16 mouse cellular contexts compared by ENCODE assay signal in genomic region chr3:151551002-151551401, GRCm38 (mm10).
DNase-seq lines count a peak whose midpoint lies in the region; ATAC-seq and TF ChIP-seq lines count a peak whose summit lies in the region.
"Had no signal": no experiment of that assay in that cellular context is flagged by ENCODE, and none has a peak within 500 bp of the region (broad histone marks: within the 10 kb centered on the region; RNA-seq: fewer than 3 reads in every experiment).

No protein-coding gene starts in this region.

- H3K27me3 ChIP-seq in midbrain, embryonic 11.5 days (ENCODE audit: control insufficient read depth, insufficient read depth, low read length) = no peaks in the 10 kb centered on the region
- no peaks in the 10 kb centered on the region for H3K27me3 ChIP-seq in midbrain, embryonic 16.5 days (ENCODE audit: control insufficient read depth, insufficient read depth, low read depth, low read length)
- no peaks in the 10 kb centered on the region for H3K27me3 ChIP-seq in forebrain, embryonic 12.5 days
- no peaks in the 10 kb centered on the region for H3K27me3 ChIP-seq in forebrain, postnatal 0 days (ENCODE audit: insufficient read depth, low read length)
- no peaks in the 10 kb centered on the region for H3K27me3 ChIP-seq in hindbrain, postnatal 0 days (ENCODE audit: insufficient read depth, low read length)
- H3K27me3 ChIP-seq: hindbrain, embryonic 13.5 days; liver, embryonic 13.5 days; midbrain, embryonic 12.5 days had no signal

- no peaks in the 10 kb centered on the region for H3K4me1 ChIP-seq in midbrain, embryonic 11.5 days (ENCODE audit: control insufficient read depth, insufficient read depth, low read length)
- no peaks in the 10 kb centered on the region for H3K4me1 ChIP-seq in midbrain, embryonic 16.5 days (ENCODE audit: control insufficient read depth, insufficient read depth, low read length)
- H3K4me1 ChIP-seq in forebrain, embryonic 12.5 days = no peaks in the 10 kb centered on the region
- H3K4me1 ChIP-seq in forebrain, postnatal 0 days (ENCODE audit: insufficient read depth) = no peaks in the 10 kb centered on the region; the same call in 1 of the 2 replicates
- H3K4me1 ChIP-seq in hindbrain, postnatal 0 days (ENCODE audit: insufficient read depth, low read length) = no peaks in the 10 kb centered on the region
- H3K4me1 ChIP-seq: hindbrain, embryonic 13.5 days; liver, embryonic 13.5 days had no signal

- ATAC-seq in midbrain, embryonic 11.5 days (ENCODE audit: low FRiP score) = no peak
- ATAC-seq in midbrain, embryonic 16.5 days = no peak
- peak; percentile 77; the same call in 1 of the 2 replicates for ATAC-seq in forebrain, embryonic 12.5 days (ENCODE audit: low FRiP score)
- peak; percentile 94 for ATAC-seq in forebrain, postnatal 0 days
- ATAC-seq in hindbrain, postnatal 0 days = no peak

- no peak overlapping the region for H3K9ac ChIP-seq in midbrain, embryonic 11.5 days (ENCODE audit: low read length)
- H3K9ac ChIP-seq in midbrain, embryonic 16.5 days (ENCODE audit: low read depth, low read length) = no peak overlapping the region
- H3K9ac ChIP-seq in forebrain, embryonic 12.5 days = no peak overlapping the region
- H3K9ac ChIP-seq in forebrain, postnatal 0 days = no peak overlapping the region
- H3K9ac ChIP-seq in hindbrain, postnatal 0 days (replicated peaks; ENCODE audit: low read length) = no peak overlapping the region
- H3K9ac ChIP-seq: hindbrain, embryonic 13.5 days; liver, embryonic 13.5 days; midbrain, embryonic 12.5 days had no signal

- no peak overlapping the region for H3K4me2 ChIP-seq in midbrain, embryonic 11.5 days
- no peak overlapping the region for H3K4me2 ChIP-seq in midbrain, embryonic 16.5 days (ENCODE audit: low read length)
- H3K4me2 ChIP-seq in forebrain, embryonic 12.5 days = no peak overlapping the region
- no peak overlapping the region for H3K4me2 ChIP-seq in forebrain, postnatal 0 days (ENCODE audit: low read depth)
- H3K4me2 ChIP-seq in hindbrain, postnatal 0 days (ENCODE audit: low read depth, low read length) = no peak overlapping the region
- H3K4me2 ChIP-seq: hindbrain, embryonic 13.5 days; liver, embryonic 13.5 days; midbrain, embryonic 12.5 days had no signal

- TF ChIP-seq CTCF in forebrain, postnatal 0 days (IDR thresholded peaks at IDR 0.05; ENCODE audit: low read depth) = no peak
- no peak for TF ChIP-seq CTCF in hindbrain, postnatal 0 days (IDR thresholded peaks at IDR 0.05; ENCODE audit: low read depth)

- no peaks in the 10 kb centered on the region for H3K36me3 ChIP-seq in midbrain, embryonic 11.5 days (ENCODE audit: control insufficient read depth, insufficient read depth, low read length)
- H3K36me3 ChIP-seq in midbrain, embryonic 16.5 days (ENCODE audit: control insufficient read depth, insufficient read depth, low read length) = no peaks in the 10 kb centered on the region
- no peaks in the 10 kb centered on the region for H3K36me3 ChIP-seq in forebrain, embryonic 12.5 days (replicated peaks)
- H3K36me3 ChIP-seq in forebrain, postnatal 0 days (ENCODE audit: insufficient read depth) = no peaks in the 10 kb centered on the region
- H3K36me3 ChIP-seq in hindbrain, postnatal 0 days (ENCODE audit: insufficient read depth, low read length) = no peaks in the 10 kb centered on the region
- H3K36me3 ChIP-seq: hindbrain, embryonic 13.5 days; liver, embryonic 13.5 days; midbrain, embryonic 12.5 days had no signal

- WGBS in midbrain, embryonic 11.5 days = 55% methylated on average over 5 of the region's 5 CpGs
- 39% methylated on average over 5 of the region's 5 CpGs for WGBS in midbrain, embryonic 16.5 days
- 45% methylated on average over 5 of the region's 5 CpGs for WGBS in forebrain, embryonic 12.5 days
- 19% methylated on average over 5 of the region's 5 CpGs for WGBS in forebrain, postnatal 0 days
- WGBS in hindbrain, postnatal 0 days = 42% methylated on average over 5 of the region's 5 CpGs

- H3K4me3 ChIP-seq in midbrain, embryonic 11.5 days (ENCODE audit: low read depth, low read length) = no peak overlapping the region
- H3K4me3 ChIP-seq in midbrain, embryonic 16.5 days (ENCODE audit: low read depth, low read length) = no peak overlapping the region
- no peak overlapping the region for H3K4me3 ChIP-seq in forebrain, embryonic 12.5 days (replicated peaks)
- no peak overlapping the region for H3K4me3 ChIP-seq in forebrain, postnatal 0 days (ENCODE audit: low read depth, low read length)
- H3K4me3 ChIP-seq in hindbrain, postnatal 0 days (ENCODE audit: low read length) = no peak overlapping the region
- H3K4me3 ChIP-seq: hindbrain, embryonic 13.5 days; liver, embryonic 13.5 days; midbrain, embryonic 12.5 days had no signal

- H3K27ac ChIP-seq in midbrain, embryonic 11.5 days (ENCODE audit: low read depth, low read length) = no peak overlapping the region
- H3K27ac ChIP-seq in midbrain, embryonic 16.5 days (ENCODE audit: low read length) = no peak overlapping the region
- no peak overlapping the region for H3K27ac ChIP-seq in forebrain, embryonic 12.5 days
- H3K27ac ChIP-seq in forebrain, postnatal 0 days (ENCODE audit: low read depth, low read length) = no peak overlapping the region
- H3K27ac ChIP-seq in hindbrain, postnatal 0 days = no peak overlapping the region
- H3K27ac ChIP-seq: hindbrain, embryonic 13.5 days; kidney, postnatal 0 days; liver, embryonic 13.5 days; midbrain, embryonic 12.5 days had no signal

- DNase-seq in layer of hippocampus, adult 9-11 months = peak; percentile 22
- DNase-seq in layer of hippocampus, postnatal 25 days (ENCODE audit: extremely low spot score in 1 of 2, low spot score in 1 of 2) = no peak
- DNase-seq in midbrain, embryonic 11.5 days (ENCODE audit: low spot score, missing footprints) = peak; percentile 65
- peak; percentile 59 for DNase-seq in forebrain, postnatal 0 days
- no peak for DNase-seq in hindbrain, postnatal 0 days (ENCODE audit: low spot score)
- DNase-seq in adrenal gland, postnatal 4 days (ENCODE audit: low spot score in 2 of 2) = no peak
- DNase-seq: cerebellum, adult 9-10 months; heart, postnatal 36 days; kidney, adult 2 months; liver, embryonic 13.5 days; lung, postnatal 10 days had no signal

- H3K9me3 ChIP-seq in midbrain, embryonic 11.5 days (ENCODE audit: control insufficient read depth, low read length) = no peaks in the 10 kb centered on the region
- no peaks in the 10 kb centered on the region for H3K9me3 ChIP-seq in midbrain, embryonic 16.5 days (replicated peaks; ENCODE audit: control insufficient read depth, low read length, poor library complexity, severe bottlenecking)
- H3K9me3 ChIP-seq in forebrain, embryonic 12.5 days = no peaks in the 10 kb centered on the region
- no peaks in the 10 kb centered on the region for H3K9me3 ChIP-seq in forebrain, postnatal 0 days (ENCODE audit: low read length)
- H3K9me3 ChIP-seq in hindbrain, postnatal 0 days (ENCODE audit: low read length) = no peaks in the 10 kb centered on the region
- H3K9me3 ChIP-seq: hindbrain, embryonic 13.5 days; liver, embryonic 13.5 days; midbrain, embryonic 12.5 days had no signal

Comparison
In these comparisons a context has a peak if more than half of its experiments do, and no peak if none do; other contexts are left out.
1. DNase-seq: peak in layer of hippocampus, adult 9-11 months (single experiment), midbrain, embryonic 11.5 days (single experiment) and forebrain, postnatal 0 days (single experiment); none in layer of hippocampus, postnatal 25 days (0 of 2), hindbrain, postnatal 0 days (single experiment) and adrenal gland, postnatal 4 days (0 of 2).
2. ATAC-seq: peak in forebrain, embryonic 12.5 days (single experiment) and forebrain, postnatal 0 days (single experiment); none in midbrain, embryonic 11.5 days (single experiment), midbrain, embryonic 16.5 days (single experiment) and hindbrain, postnatal 0 days (single experiment).